Mouse (Mus musculus) liver, embryonic 15.5 days (tissue): ENCODE results near the gene BC049352. TPM values are rescaled to one million over a fixed set of nuclear protein-coding genes. Genes with fewer than 3 reads are reported as not detected.

Source experiments
- ATAC-seq: fragments of 200-750 bp; cut with Nextera tagmentation; 2 replicates; pipeline ENCODE4 v1.8.0; 2017; ENCODE audit warnings: moderate number of reproducible peaks, mild to moderate bottlenecking, moderate library complexity; ENCODE audit not compliant: insufficient read depth
- H3K27ac ChIP-seq: fragments of 300-500 bp; sonication (generic); replicated peaks from 2 replicates; pipeline ENCODE4 v1.5.1; 2015; ENCODE audit warnings: mild to moderate bottlenecking, inconsistent platforms
- H3K27me3 ChIP-seq: fragments of 300-500 bp; sonication (generic); 2 replicates; pipeline ENCODE4 v1.6.1; 2015; ENCODE audit warnings: mild to moderate bottlenecking, inconsistent platforms
- H3K36me3 ChIP-seq: fragments of 300-500 bp; sonication (generic); replicated peaks from 2 replicates; pipeline ENCODE4 v1.6.1; 2015; ENCODE audit warnings: moderate library complexity, mild to moderate bottlenecking, inconsistent platforms
- H3K4me1 ChIP-seq: fragments of 300-500 bp; sonication (generic); replicated peaks from 2 replicates; pipeline ENCODE4 v1.6.1; 2015; ENCODE audit warnings: inconsistent platforms
- H3K4me2 ChIP-seq: fragments of 300-500 bp; sonication (generic); 2 replicates; pipeline ENCODE4 v1.6.1; 2015; ENCODE audit warnings: moderate library complexity, mild to moderate bottlenecking, inconsistent platforms
- H3K4me3 ChIP-seq: fragments of 300-500 bp; sonication (generic); replicated peaks from 2 replicates; pipeline ENCODE4 v1.5.1; 2015; ENCODE audit warnings: mild to moderate bottlenecking, inconsistent platforms
- H3K9ac ChIP-seq: fragments of 300-500 bp; sonication (generic); 2 replicates; pipeline ENCODE4 v1.6.1; 2015; ENCODE audit warnings: moderate library complexity, mild to moderate bottlenecking, inconsistent platforms
- H3K9me3 ChIP-seq: fragments of 300-500 bp; sonication (generic); replicated peaks from 2 replicates; pipeline ENCODE4 v1.6.1; 2016; ENCODE audit warnings: inconsistent platforms
- WGBS: fragments of 180-500 bp; shearing (Covaris S2); methylation state at CpG from one replicate; pipeline ENCODE4 v1.1.7; 2015; ENCODE audit warnings: mixed read lengths; ENCODE audit not compliant: insufficient replicate concordance; 5-methylcytosine and 5-hydroxymethylcytosine counted together
- polyA plus RNA-seq: library from polyadenylated mRNA; unstranded; fragments of >200 nt; fragmentation: Nextera tagmentation; extraction: Ambion mirVana; gene quantifications from 2 replicates; pipeline ENCODE4 v1.2.1, GENCODE M21; 2015

The BC049352 gene
- polyA plus RNA-seq, 1 experiment from 2014 or later, result 0.07 TPM

- H3K4me3 ChIP-seq, result no peak overlapping the region
- no peak overlapping the region for H3K27ac ChIP-seq
- no peaks in the 10 kb centered on the region for H3K36me3 ChIP-seq
- no peak overlapping the region for H3K9ac ChIP-seq
- H3K4me1 ChIP-seq, result no peaks in the 10 kb centered on the region
- 66% methylated on average over 7 of the region's 7 CpGs for WGBS
- no peak for ATAC-seq
- peaks cover 10% of the 10 kb centered on the region; the same call in 1 of the 2 replicates for H3K27me3 ChIP-seq
- H3K9me3 ChIP-seq, result no peaks in the 10 kb centered on the region
- H3K4me2 ChIP-seq, result no peak overlapping the region
Observed at GRCm38 (mm10) chr9:45153361-45153760, 28.4 kb upstream of the BC049352 start.

GRCm38 (mm10) chr9:45167903-45168302 is 13.9 kb upstream of the BC049352 start:
- no peaks in the 10 kb centered on the region for H3K27me3 ChIP-seq
- no peaks in the 10 kb centered on the region for H3K36me3 ChIP-seq
- 57% methylated on average over 5 of the region's 5 CpGs for WGBS
- H3K4me1 ChIP-seq, result no peaks in the 10 kb centered on the region
- no peak overlapping the region for H3K4me3 ChIP-seq
- H3K9me3 ChIP-seq, result peaks cover 4% of the 10 kb centered on the region; the same call in 1 of the 2 replicates
- ATAC-seq, result no peak
- H3K27ac ChIP-seq, result no peak overlapping the region
- H3K4me2 ChIP-seq, result no peak overlapping the region
- H3K9ac ChIP-seq, result no peak overlapping the region

- H3K27ac ChIP-seq, result no peak overlapping the region
- WGBS, result 67% methylated on average over 5 of the region's 5 CpGs
- no peaks in the 10 kb centered on the region for H3K4me1 ChIP-seq
- no peak overlapping the region for H3K4me2 ChIP-seq
- no peak for ATAC-seq
- H3K9me3 ChIP-seq, result peaks cover 4% of the 10 kb centered on the region; the same call in 1 of the 2 replicates
- no peaks in the 10 kb centered on the region for H3K36me3 ChIP-seq
- no peak overlapping the region for H3K4me3 ChIP-seq
- no peak overlapping the region for H3K9ac ChIP-seq
- no peaks in the 10 kb centered on the region for H3K27me3 ChIP-seq
Observed at GRCm38 (mm10) chr9:45170150-45170549, 11.7 kb upstream of the BC049352 start.

GRCm38 (mm10) chr9:45171073-45171610 is 10.7 kb upstream of the BC049352 start:
- no peaks in the 10 kb centered on the region for H3K4me1 ChIP-seq
- no peak overlapping the region for H3K9ac ChIP-seq
- ATAC-seq, result no peak
- no peaks in the 10 kb centered on the region for H3K36me3 ChIP-seq
- no peak overlapping the region for H3K4me2 ChIP-seq
- H3K9me3 ChIP-seq, result peaks cover 4% of the 10 kb centered on the region; the same call in 1 of the 2 replicates
- WGBS, result 48% methylated on average over 1 of the region's 1 CpGs
- H3K27ac ChIP-seq, result no peak overlapping the region
- H3K4me3 ChIP-seq, result no peak overlapping the region
- no peaks in the 10 kb centered on the region for H3K27me3 ChIP-seq

GRCm38 (mm10) chr9:45173475-45173874 is 8.3 kb upstream of the BC049352 start:
- Histone ChIP-seq H3K4me3 (no peak overlapping the region), H3K27ac (no peak overlapping the region), H3K4me2 (no peak overlapping the region), H3K36me3 (no peaks in the 10 kb centered on the region), H3K9ac (no peak overlapping the region), H3K9me3 (peaks cover 4% of the 10 kb centered on the region; the same call in 1 of the 2 replicates), H3K4me1 (no peaks in the 10 kb centered on the region), H3K27me3 (no peaks in the 10 kb centered on the region)
- 37% methylated on average over 3 of the region's 3 CpGs for WGBS
- no peak for ATAC-seq

- no peak for ATAC-seq
- no peaks in the 10 kb centered on the region for H3K9me3 ChIP-seq
- no peak overlapping the region for H3K4me3 ChIP-seq
- H3K9ac ChIP-seq, result no peak overlapping the region
- H3K27me3 ChIP-seq, result no peaks in the 10 kb centered on the region
- no peaks in the 10 kb centered on the region for H3K36me3 ChIP-seq
- no peak overlapping the region for H3K27ac ChIP-seq
- 55% methylated on average over 5 of the region's 5 CpGs for WGBS
- H3K4me1 ChIP-seq, result no peaks in the 10 kb centered on the region
- H3K4me2 ChIP-seq, result no peak overlapping the region
Observed at GRCm38 (mm10) chr9:45179282-45179681, 2.5 kb upstream of the BC049352 start.

GRCm38 (mm10) chr9:45182521-45182920 is 714 bp downstream of the BC049352 start:
- Histone ChIP-seq H3K4me3 (no peak overlapping the region), H3K36me3 (no peaks in the 10 kb centered on the region), H3K4me2 (no peak overlapping the region), H3K9me3 (no peaks in the 10 kb centered on the region), H3K4me1 (no peaks in the 10 kb centered on the region), H3K27ac (no peak overlapping the region), H3K27me3 (no peaks in the 10 kb centered on the region), H3K9ac (no peak overlapping the region)
- ATAC-seq, result no peak
- 26% methylated on average over 3 of the region's 3 CpGs for WGBS

GRCm38 (mm10) chr9:45183266-45183665 is 1.5 kb downstream of the BC049352 start:
- Histone ChIP-seq H3K27ac (no peak overlapping the region), H3K4me1 (no peaks in the 10 kb centered on the region), H3K9me3 (no peaks in the 10 kb centered on the region), H3K4me3 (no peak overlapping the region), H3K27me3 (no peaks in the 10 kb centered on the region), H3K9ac (no peak overlapping the region), H3K4me2 (no peak overlapping the region), H3K36me3 (no peaks in the 10 kb centered on the region)
- no peak for ATAC-seq
- 49% methylated on average over 6 of the region's 6 CpGs for WGBS

- H3K4me3 ChIP-seq, result no peak overlapping the region
- no peaks in the 10 kb centered on the region for H3K9me3 ChIP-seq
- no peaks in the 10 kb centered on the region for H3K4me1 ChIP-seq
- 60% methylated on average over 4 of the region's 4 CpGs for WGBS
- H3K27me3 ChIP-seq, result no peaks in the 10 kb centered on the region
- H3K27ac ChIP-seq, result no peak overlapping the region
- ATAC-seq, result no peak
- H3K9ac ChIP-seq, result no peak overlapping the region
- H3K36me3 ChIP-seq, result no peaks in the 10 kb centered on the region
- H3K4me2 ChIP-seq, result no peak overlapping the region
Observed at GRCm38 (mm10) chr9:45185250-45185649, 3.4 kb downstream of the BC049352 start.

GRCm38 (mm10) chr9:45188570-45189563 is 7.1 kb downstream of the BC049352 start:
- Histone ChIP-seq H3K4me2 (no peak overlapping the region), H3K27me3 (no peaks in the 10 kb centered on the region), H3K9me3 (no peaks in the 10 kb centered on the region), H3K4me1 (no peaks in the 10 kb centered on the region), H3K9ac (no peak overlapping the region), H3K27ac (no peak overlapping the region), H3K4me3 (no peak overlapping the region), H3K36me3 (no peaks in the 10 kb centered on the region)
- WGBS, result 67% methylated on average over 10 of the region's 10 CpGs
- no peak for ATAC-seq

GRCm38 (mm10) chr9:45189661-45190174 is 7.9 kb downstream of the BC049352 start:
- 70% methylated on average over 4 of the region's 4 CpGs for WGBS
- Histone ChIP-seq H3K4me2 (no peak overlapping the region), H3K36me3 (no peaks in the 10 kb centered on the region), H3K27me3 (no peaks in the 10 kb centered on the region), H3K4me3 (no peak overlapping the region), H3K4me1 (no peaks in the 10 kb centered on the region), H3K27ac (no peak overlapping the region), H3K9me3 (no peaks in the 10 kb centered on the region), H3K9ac (no peak overlapping the region)
- no peak for ATAC-seq
